Mouse (Mus musculus): ENCODE measurements around the gene Plekhg3. TPM values are rescaled to one million over a fixed set of nuclear protein-coding genes. Genes with fewer than 3 reads are reported as not detected.
A peak's percentile ranks its signal among the peaks of the same experiment; 100 is the strongest.

Plekhg3 gene
- polyA plus RNA-seq, 1 experiment: 57.9 TPM

- Histone ChIP-seq H3K36me3 (ENCODE audit: control insufficient read depth, insufficient read depth, low read length) (no peaks in the 10 kb centered on the region), H3K4me3 (ENCODE audit: insufficient read depth, low read depth, low read length) (no peak overlapping the region), H3K27ac (ENCODE audit: insufficient read depth, low read depth, low read length) (no peak overlapping the region), H3K4me1 (ENCODE audit: control insufficient read depth, insufficient read depth, low read length) (0 out of 2 replicates have a peak, but pooled peaks cover 2% of the 10 kb centered on the region), H3K27me3 (replicated peaks; ENCODE audit: control insufficient read depth, insufficient read depth, low read length) (no peaks in the 10 kb centered on the region)
- 68% methylated on average over 2 of the region's 2 CpGs for WGBS
- no peak for TF ChIP-seq POLR2A (IDR thresholded peaks at IDR 0.05; ENCODE audit: low read depth, low read length)
- TF ChIP-seq CTCF (conservative IDR thresholded peaks at IDR 0.05; ENCODE audit: insufficient read depth, insufficient read length, low read depth, low read length): no peak
- no peak for DNase-seq
Measured at GRCm38 (mm10) chr12:76506522-76506921, 24.2 kb upstream of the Plekhg3 start.

GRCm38 (mm10) chr12:76507791-76508190 is 22.9 kb upstream of the Plekhg3 start:
- no peak for DNase-seq
- Histone ChIP-seq H3K4me1 (ENCODE audit: control insufficient read depth, insufficient read depth, low read length) (peaks cover 6% of the 10 kb centered on the region; the same call in 1 of the 2 replicates), H3K36me3 (ENCODE audit: control insufficient read depth, insufficient read depth, low read length) (no peaks in the 10 kb centered on the region), H3K27me3 (replicated peaks; ENCODE audit: control insufficient read depth, insufficient read depth, low read length) (no peaks in the 10 kb centered on the region), H3K27ac (ENCODE audit: insufficient read depth, low read depth, low read length) (no peak overlapping the region), H3K4me3 (ENCODE audit: insufficient read depth, low read depth, low read length) (no peak overlapping the region)
- WGBS: 79% methylated on average over 5 of the region's 5 CpGs
- TF ChIP-seq CTCF (conservative IDR thresholded peaks at IDR 0.05; ENCODE audit: insufficient read depth, insufficient read length, low read depth, low read length): no peak
- no peak for TF ChIP-seq POLR2A (IDR thresholded peaks at IDR 0.05; ENCODE audit: low read depth, low read length)

GRCm38 (mm10) chr12:76508909-76509440 is 21.7 kb upstream of the Plekhg3 start:
- no peak overlapping the region for H3K4me3 ChIP-seq (ENCODE audit: insufficient read depth, low read depth, low read length)
- no peak for TF ChIP-seq CTCF (conservative IDR thresholded peaks at IDR 0.05; ENCODE audit: insufficient read depth, insufficient read length, low read depth, low read length)
- no peak for TF ChIP-seq POLR2A (IDR thresholded peaks at IDR 0.05; ENCODE audit: low read depth, low read length)
- peaks cover 6% of the 10 kb centered on the region; the same call in 1 of the 2 replicates for H3K4me1 ChIP-seq (ENCODE audit: control insufficient read depth, insufficient read depth, low read length)
- peak; percentile 65 for DNase-seq
- H3K36me3 ChIP-seq (ENCODE audit: control insufficient read depth, insufficient read depth, low read length): no peaks in the 10 kb centered on the region
- WGBS: 47% methylated on average over 7 of the region's 7 CpGs
- H3K27ac ChIP-seq (ENCODE audit: insufficient read depth, low read depth, low read length): no peak overlapping the region
- no peaks in the 10 kb centered on the region for H3K27me3 ChIP-seq (replicated peaks; ENCODE audit: control insufficient read depth, insufficient read depth, low read length)

- 14% methylated on average over 1 of the region's 1 CpGs for WGBS
- H3K36me3 ChIP-seq (ENCODE audit: control insufficient read depth, insufficient read depth, low read length): no peaks in the 10 kb centered on the region
- H3K4me3 ChIP-seq (ENCODE audit: insufficient read depth, low read depth, low read length): no peak overlapping the region
- DNase-seq: peak; percentile 91
- H3K4me1 ChIP-seq (ENCODE audit: control insufficient read depth, insufficient read depth, low read length): peaks cover 10% of the 10 kb centered on the region; the same call in 1 of the 2 replicates
- H3K27me3 ChIP-seq (replicated peaks; ENCODE audit: control insufficient read depth, insufficient read depth, low read length): no peaks in the 10 kb centered on the region
- H3K27ac ChIP-seq (ENCODE audit: insufficient read depth, low read depth, low read length): no peak overlapping the region
- TF ChIP-seq CTCF (conservative IDR thresholded peaks at IDR 0.05; ENCODE audit: insufficient read depth, insufficient read length, low read depth, low read length) (no peak), POLR2A (IDR thresholded peaks at IDR 0.05; ENCODE audit: low read depth, low read length) (no peak)
Measured at GRCm38 (mm10) chr12:76512731-76513130, 18.0 kb upstream of the Plekhg3 start.

- no peak overlapping the region for H3K27ac ChIP-seq (ENCODE audit: insufficient read depth, low read depth, low read length)
- no peak overlapping the region for H3K4me3 ChIP-seq (ENCODE audit: insufficient read depth, low read depth, low read length)
- H3K4me1 ChIP-seq (ENCODE audit: control insufficient read depth, insufficient read depth, low read length): peaks cover 10% of the 10 kb centered on the region; the same call in 1 of the 2 replicates
- no peaks in the 10 kb centered on the region for H3K27me3 ChIP-seq (replicated peaks; ENCODE audit: control insufficient read depth, insufficient read depth, low read length)
- WGBS: 41% methylated on average over 4 of the region's 4 CpGs
- DNase-seq: peak; percentile 52
- TF ChIP-seq POLR2A (IDR thresholded peaks at IDR 0.05; ENCODE audit: low read depth, low read length) (no peak), CTCF (conservative IDR thresholded peaks at IDR 0.05; ENCODE audit: insufficient read depth, insufficient read length, low read depth, low read length) (no peak)
- no peaks in the 10 kb centered on the region for H3K36me3 ChIP-seq (ENCODE audit: control insufficient read depth, insufficient read depth, low read length)
Measured at GRCm38 (mm10) chr12:76514842-76515241, 15.8 kb upstream of the Plekhg3 start.

- no peaks in the 10 kb centered on the region for H3K36me3 ChIP-seq (ENCODE audit: control insufficient read depth, insufficient read depth, low read length)
- TF ChIP-seq POLR2A (IDR thresholded peaks at IDR 0.05; ENCODE audit: low read depth, low read length): no peak
- TF ChIP-seq CTCF (conservative IDR thresholded peaks at IDR 0.05; ENCODE audit: insufficient read depth, insufficient read length, low read depth, low read length): no peak
- no peak overlapping the region for H3K27ac ChIP-seq (ENCODE audit: insufficient read depth, low read depth, low read length)
- peaks cover 4% of the 10 kb centered on the region; the same call in 1 of the 2 replicates for H3K4me1 ChIP-seq (ENCODE audit: control insufficient read depth, insufficient read depth, low read length)
- DNase-seq: peak; percentile 74
- no peak overlapping the region for H3K4me3 ChIP-seq (ENCODE audit: insufficient read depth, low read depth, low read length)
- 52% methylated on average over 9 of the region's 9 CpGs for WGBS
- H3K27me3 ChIP-seq (replicated peaks; ENCODE audit: control insufficient read depth, insufficient read depth, low read length): no peaks in the 10 kb centered on the region
Measured at GRCm38 (mm10) chr12:76518000-76518399, 12.7 kb upstream of the Plekhg3 start.

- TF ChIP-seq CTCF (conservative IDR thresholded peaks at IDR 0.05; ENCODE audit: insufficient read depth, insufficient read length, low read depth, low read length): no peak
- TF ChIP-seq POLR2A (IDR thresholded peaks at IDR 0.05; ENCODE audit: low read depth, low read length): no peak
- peaks cover 4% of the 10 kb centered on the region; the same call in 1 of the 2 replicates for H3K4me1 ChIP-seq (ENCODE audit: control insufficient read depth, insufficient read depth, low read length)
- peak; percentile 62 for DNase-seq
- WGBS: 74% methylated on average over 12 of the region's 12 CpGs
- H3K4me3 ChIP-seq (ENCODE audit: insufficient read depth, low read depth, low read length): no peak overlapping the region
- H3K36me3 ChIP-seq (ENCODE audit: control insufficient read depth, insufficient read depth, low read length): no peaks in the 10 kb centered on the region
- no peaks in the 10 kb centered on the region for H3K27me3 ChIP-seq (replicated peaks; ENCODE audit: control insufficient read depth, insufficient read depth, low read length)
- no peak overlapping the region for H3K27ac ChIP-seq (ENCODE audit: insufficient read depth, low read depth, low read length)
Measured at GRCm38 (mm10) chr12:76518909-76519842, 11.5 kb upstream of the Plekhg3 start.

Measured in kidney, adult 2 months (tissue).